Mouse (Mus musculus): ENCODE results near the gene Fgf11.

The Fgf11 gene

GRCm38 (mm10) chr11:69801379-69801977, at the start of gene Fgf11:
TSS of gene Fgf11 (minus strand) at chr11:69801857.
- no peak for DNase-seq

GRCm38 (mm10) chr11:69850754-69851153, 49.1 kb upstream of the Fgf11 start:
- DNase-seq = no peak

DNA sequence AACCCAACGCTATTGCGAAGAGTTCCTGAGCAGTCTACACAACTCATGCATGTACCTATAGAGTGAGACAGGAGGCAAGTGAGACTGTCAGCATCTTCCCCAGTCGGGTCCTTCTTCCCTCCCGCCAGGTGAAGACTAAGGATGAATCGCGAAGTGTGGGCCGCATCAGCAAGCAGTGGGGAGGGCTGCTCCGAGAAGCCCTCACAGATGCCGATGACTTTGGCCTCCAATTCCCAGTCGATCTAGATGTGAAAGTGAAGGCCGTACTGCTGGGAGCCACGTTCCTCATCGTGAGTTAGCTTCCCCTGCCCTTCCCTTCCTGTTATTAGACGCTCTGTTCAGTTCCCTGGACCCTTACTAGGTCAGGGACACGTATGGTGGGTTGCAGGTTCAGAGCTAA, 48.2 kb upstream of the Fgf11 start:
- DNase-seq = no peak

DNA sequence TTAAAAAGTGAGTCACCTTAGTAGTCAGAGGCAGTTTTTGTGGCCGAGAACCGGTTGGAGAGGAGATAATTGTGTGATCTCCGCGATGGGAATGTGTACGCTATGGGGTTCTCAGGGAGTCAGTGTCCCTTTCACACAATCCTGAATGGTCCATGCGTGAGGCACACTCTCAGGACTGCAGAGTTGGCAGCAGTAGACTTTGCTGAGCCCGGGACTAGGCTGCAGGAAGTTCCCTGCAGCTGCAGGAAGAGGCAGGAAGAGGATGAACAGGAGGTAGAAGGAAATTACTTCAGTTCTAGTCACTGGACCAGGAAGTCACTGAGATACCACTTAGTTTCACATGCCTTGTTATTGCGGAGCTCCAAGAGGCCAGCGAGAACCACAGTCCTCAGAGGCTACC, 47.5 kb upstream of the Fgf11 start:
- no peak for DNase-seq

GRCm38 (mm10) chr11:69848021-69848420, 46.4 kb upstream of the Fgf11 start:
- peak; percentile 69 to 78 for DNase-seq

GRCm38 (mm10) chr11:69846738-69847688, 45.4 kb upstream of the Fgf11 start:
- no peak for DNase-seq

- peak; percentile 86 to 91 for DNase-seq
These were observed 44.6 kb upstream of the Fgf11 start, which contains the start of gene Plscr3 for GRCm38 (mm10) chr11:69846198-69846680. TSS of gene Plscr3 (plus strand) at chr11:69846376.

GRCm38 (mm10) chr11:69838714-69839104, 37.1 kb upstream of the Fgf11 start:
- DNase-seq = no peak

- peak; percentile 92 to 95 for DNase-seq
These were observed 36.5 kb upstream of the Fgf11 start, which contains the start of gene Tmem256 for GRCm38 (mm10) chr11:69837952-69838713. TSS of gene Tmem256 (plus strand) at chr11:69838514.

DNA sequence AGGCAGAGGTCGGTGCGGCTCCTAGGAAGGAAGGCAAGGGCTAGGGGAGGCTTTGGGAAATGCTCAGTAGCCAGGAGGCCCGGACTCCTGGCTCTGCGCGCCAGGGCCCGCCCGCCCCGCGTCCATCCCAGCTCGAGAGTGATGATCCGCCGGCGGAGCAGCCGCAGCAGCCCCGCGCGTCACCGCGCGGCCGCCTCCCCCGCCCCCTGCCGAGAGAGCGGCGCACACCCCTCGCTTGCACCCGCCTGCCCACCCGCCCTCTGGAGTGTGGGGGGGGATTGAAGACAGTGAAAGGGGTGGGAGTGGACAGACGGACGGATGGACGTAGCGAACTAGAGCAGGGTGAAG, 35.9 kb upstream of the Fgf11 start, which contains the start of gene Nlgn2:
Gene Nlgn2 (minus strand): TSS at position 181 of the 348 bp plus-strand sequence.
- peak in 1 of 2 experiments; percentile 84 for DNase-seq

DNA sequence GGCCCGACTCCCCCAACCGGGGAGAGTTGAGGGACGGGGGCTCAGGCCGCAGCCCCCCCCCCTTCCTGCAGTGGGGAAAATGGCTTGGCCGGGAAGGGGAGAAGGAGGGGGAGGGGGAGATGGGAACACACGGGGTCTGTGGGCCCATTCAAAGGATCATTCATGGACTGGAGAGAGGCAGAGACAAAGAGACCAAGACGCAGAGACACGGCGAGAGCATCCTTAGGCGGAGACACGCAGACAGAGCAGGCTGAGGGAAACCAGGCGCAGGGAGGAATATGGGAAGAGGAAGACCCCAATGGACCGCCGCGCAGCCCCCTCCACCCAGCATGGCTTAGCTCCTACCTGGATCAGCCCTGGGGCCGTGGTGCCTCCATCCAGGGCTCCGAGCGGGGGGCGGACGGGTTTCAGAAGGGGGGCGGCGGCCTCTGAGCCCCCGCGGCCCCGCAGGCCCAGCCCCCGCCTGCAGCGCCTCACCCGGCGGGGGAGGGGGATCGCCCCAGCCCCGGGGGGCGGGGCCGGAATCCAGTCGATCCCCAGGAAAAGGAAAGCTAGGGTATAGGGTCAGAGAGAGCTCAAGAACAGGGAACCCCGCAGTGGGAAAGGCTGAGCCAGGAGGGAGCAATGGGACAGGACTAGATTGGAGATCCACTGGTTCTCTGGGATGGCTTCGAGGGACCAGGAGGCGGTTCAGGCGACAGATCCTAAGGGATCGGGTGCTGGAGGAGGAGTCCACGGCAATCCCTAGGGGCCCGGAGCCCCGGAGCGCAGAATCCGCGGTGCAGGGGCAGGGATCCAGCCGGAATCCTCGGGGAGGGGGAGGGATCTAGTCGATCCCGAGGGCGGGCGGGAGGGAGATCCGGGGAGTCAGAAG, 35.3 kb upstream of the Fgf11 start:
- DNase-seq = peak; percentile 32 to 48

DNA sequence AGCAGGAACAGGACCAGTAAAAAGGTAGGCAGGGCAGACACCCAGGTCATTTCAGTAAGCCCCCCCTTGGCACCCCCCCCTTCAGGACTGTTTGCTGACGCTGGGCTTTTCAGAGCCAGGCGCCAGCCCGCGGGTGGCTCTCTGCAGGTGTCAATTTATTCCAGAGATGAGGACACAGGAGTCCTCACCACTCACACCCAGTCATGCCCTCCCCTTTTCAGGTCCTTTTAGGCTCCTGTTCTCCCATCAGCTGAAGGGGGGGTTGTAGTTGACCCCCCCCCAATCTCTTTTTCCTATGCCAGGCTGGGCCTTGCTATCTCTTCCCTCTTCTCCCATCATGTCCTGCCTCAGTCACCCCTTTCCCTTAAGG, 34.3 kb upstream of the Fgf11 start:
- no peak for DNase-seq

- DNase-seq = no peak
These were observed 33.8 kb upstream of the Fgf11 start for GRCm38 (mm10) chr11:69835326-69835965.

- DNase-seq = peak; percentile 35 to 36
These were observed 32.4 kb upstream of the Fgf11 start for GRCm38 (mm10) chr11:69834001-69834549.

GRCm38 (mm10) chr11:69833554-69833953, 31.9 kb upstream of the Fgf11 start:
- no peak for DNase-seq

- no peak for DNase-seq
These were observed 27.2 kb upstream of the Fgf11 start for GRCm38 (mm10) chr11:69828832-69829231.

- no peak for DNase-seq
These were observed 21.8 kb upstream of the Fgf11 start for GRCm38 (mm10) chr11:69823456-69823855.

GRCm38 (mm10) chr11:69822080-69822479, 20.4 kb upstream of the Fgf11 start, which contains the start of gene Spem1:
TSS of gene Spem1 (minus strand) at chr11:69822180.
- no peak for DNase-seq

- DNase-seq = no peak
These were observed 17.2 kb upstream of the Fgf11 start for GRCm38 (mm10) chr11:69818871-69819270.

DNA sequence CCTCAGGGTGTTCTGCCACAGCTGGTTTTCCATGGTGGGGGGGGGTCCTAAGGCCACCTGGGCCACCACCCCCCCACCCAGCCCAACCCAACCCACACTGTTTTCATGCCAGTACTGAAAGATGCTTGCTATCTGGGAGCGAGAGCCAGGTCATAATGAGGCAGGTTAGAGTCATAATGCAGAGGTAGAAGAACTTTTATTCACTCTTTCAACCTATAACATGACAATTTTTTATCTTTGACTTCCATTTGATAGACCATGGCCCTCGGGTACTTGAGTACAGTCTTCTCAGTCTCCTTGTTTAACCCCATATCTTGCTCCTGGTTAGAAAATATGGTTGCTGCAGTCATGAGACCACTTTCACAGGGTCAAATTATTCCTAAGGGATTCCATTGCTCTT, 16.7 kb upstream of the Fgf11 start, which contains the start of gene Spem2:
Gene Spem2 (minus strand): TSS at position 101 of the 400 bp plus-strand sequence.
- DNase-seq = no peak

GRCm38 (mm10) chr11:69816520-69816919, 14.9 kb upstream of the Fgf11 start:
- DNase-seq = no peak

All from cerebellum, postnatal 36 days (tissue).